Mouse (Mus musculus): ENCODE results near the gene Phf1. TPM values are rescaled to one million over a fixed set of nuclear protein-coding genes. Genes with fewer than 3 reads are reported as not detected.
"Not testable (repeated sequence)": the region's sequence is repeated elsewhere in the genome, so short reads cannot be mapped to it uniquely, and the experiment has no call there.

Gene Phf1
- total RNA-seq, 2 experiments from 2014 or later: 4.1 TPM

- intact Hi-C loops (cut with DNase I; ENCODE audit: low total_unique reads): no loop called here
- no peak for DNase-seq
Measured at GRCm38 (mm10) chr17:26971247-26971905, 38.5 kb downstream of the Phf1 start.

- DNase-seq: no peak
- intact Hi-C loops (cut with DNase I; ENCODE audit: low total_unique reads): no loop called here
Measured at GRCm38 (mm10) chr17:26972107-26972506, 39.3 kb downstream of the Phf1 start.

- intact Hi-C loops (cut with DNase I; ENCODE audit: low total_unique reads): no loop called here
- peak; percentile 97 for DNase-seq
Measured at GRCm38 (mm10) chr17:26972703-26973574, 40.1 kb downstream of the Phf1 start, which contains the start of gene Zbtb9. Zbtb9 (plus strand) TSS chr17:26973167.

DNA sequence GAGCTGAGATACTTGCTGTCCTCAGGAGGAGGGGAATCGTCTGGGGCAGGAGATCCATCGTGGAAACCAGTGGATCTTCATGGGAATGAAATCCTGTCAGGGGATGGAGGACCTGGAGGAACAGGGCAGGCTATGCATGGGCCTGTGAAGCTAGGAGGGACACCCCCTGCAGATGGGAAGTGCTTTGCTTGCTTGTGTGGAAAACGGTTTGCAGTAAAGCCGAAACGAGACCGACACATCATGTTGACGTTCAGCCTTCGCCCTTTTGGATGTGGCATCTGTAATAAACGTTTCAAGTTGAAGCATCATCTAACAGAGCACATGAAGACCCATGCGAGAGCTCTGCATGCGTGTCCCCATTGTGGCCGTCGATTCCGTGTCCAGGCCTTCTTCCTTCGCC lies 41.7 kb downstream of the Phf1 start:
- intact Hi-C loops (cut with DNase I; ENCODE audit: low total_unique reads): no loop called here
- no peak for DNase-seq

DNA sequence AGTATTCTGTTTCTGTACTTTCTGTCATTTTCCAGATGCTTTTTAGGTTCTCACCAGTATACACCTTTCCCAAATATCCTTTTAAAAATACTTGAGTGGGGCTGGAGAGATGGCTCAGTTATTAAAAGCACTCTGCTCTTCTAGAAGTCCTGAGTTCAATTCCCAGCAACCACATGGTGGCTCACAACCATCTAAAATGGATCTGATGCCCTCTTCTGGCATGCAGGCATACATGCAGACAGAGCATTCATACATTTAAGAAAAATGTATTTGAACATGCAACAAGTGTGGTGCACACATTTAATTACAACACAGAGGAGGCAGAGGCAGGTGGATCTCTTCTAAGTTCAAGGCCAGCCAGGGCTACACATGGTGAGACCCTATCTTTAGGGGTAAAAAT lies 42.6 kb downstream of the Phf1 start:
- DNase-seq: no peak
- intact Hi-C loops (cut with DNase I; ENCODE audit: low total_unique reads): no loop called here

- not testable (repeated sequence) for DNase-seq
Measured at GRCm38 (mm10) chr17:26977354-26977753, 44.5 kb downstream of the Phf1 start.

GRCm38 (mm10) chr17:26979426-26979825 lies 46.6 kb downstream of the Phf1 start:
- DNase-seq: no peak
- intact Hi-C loops (cut with DNase I; ENCODE audit: low total_unique reads): no loop called here

More at GRCm38 (mm10) chr17:26977354-26977753, 44.5 kb downstream of the Phf1 start:
- intact Hi-C loops (cut with DNase I; ENCODE audit: low total_unique reads): not testable (repeated sequence)

GRCm38 (mm10) chr17:26981050-26981449 lies 48.2 kb downstream of the Phf1 start:
- DNase-seq: no peak
- intact Hi-C loops (cut with DNase I; ENCODE audit: low total_unique reads): no loop called here

GRCm38 (mm10) chr17:26983382-26983781 lies 50.5 kb downstream of the Phf1 start:
- intact Hi-C loops (cut with DNase I; ENCODE audit: low total_unique reads): no loop called here
- DNase-seq: no peak

DNA sequence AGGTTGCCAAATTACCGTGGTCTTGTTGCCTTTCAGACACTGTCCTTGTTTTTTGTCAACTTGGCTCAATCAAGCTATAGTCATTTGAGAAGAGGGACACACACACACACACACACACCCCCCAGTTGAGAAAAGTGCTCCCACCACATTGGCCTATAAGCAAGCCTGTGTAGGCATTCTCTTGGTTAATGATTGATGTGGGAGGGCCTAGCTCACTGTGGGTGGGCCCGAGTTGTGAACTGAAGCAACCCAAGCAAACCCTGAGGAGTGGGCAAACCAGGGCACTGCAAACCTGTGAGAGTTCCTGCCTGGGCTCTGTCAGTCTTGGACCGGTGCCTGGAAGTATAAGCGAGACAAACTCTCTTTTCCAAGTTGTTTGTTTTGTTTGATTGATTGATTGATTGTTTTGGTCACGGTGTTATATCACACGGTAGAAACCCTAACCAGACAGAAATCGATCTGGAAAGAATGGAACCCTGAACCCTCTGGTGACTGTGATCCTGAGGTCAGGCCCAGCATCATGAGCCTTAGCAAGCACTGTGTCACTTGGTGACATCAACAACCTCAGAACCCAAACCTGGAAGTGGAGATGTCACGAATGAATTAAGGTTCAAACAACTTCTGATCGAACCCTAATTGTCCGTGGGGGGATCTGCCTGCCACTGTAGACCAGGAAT lies 52.8 kb downstream of the Phf1 start:
- intact Hi-C loops (cut with DNase I; ENCODE audit: low total_unique reads): no loop called here

More for the DNA sequence above, 52.8 kb downstream of the Phf1 start:
- no peak for DNase-seq

Small RNA genes within 50 kb of the gene (microRNA-seq; reads per million reads assigned to microRNA genes)
- 0 reads per million in 2 experiments for gene Gm27775
- gene Mir3083: 0 reads per million in 2 experiments
- 0 to 1.3 reads per million in 2 experiments for gene Mir6968

Other genes with a start within 250 kb of the Phf1 start
- gene Crebrf, start 217.4 kb upstream of the Phf1 start, total RNA-seq (2021): 10 to 100 TPM; 14.1 to 20.1 TPM
- gene Bnip1, start 152.0 kb upstream of the Phf1 start, total RNA-seq (2021): 10 to 100 TPM; 18.7 to 22.5 TPM
- not detected for gene Nkx2-5, start 88.0 kb upstream of the Phf1 start, total RNA-seq (2021)
- gene Kifc5b, start 16.0 kb upstream of the Phf1 start, total RNA-seq (2021): 1 to 10 TPM in 1 of 2 experiments, under 1 TPM in 1; 1.00 to 1.0 TPM
- 100 to 1,000 TPM in 1 of 2 experiments, 10 to 100 TPM in 1; 87.0 to 102 TPM for gene Cuta, start 6.5 kb downstream of the Phf1 start, total RNA-seq (2021)
- gene Syngap1, start 8.2 kb downstream of the Phf1 start, total RNA-seq (2021): 1 to 10 TPM; 5.8 to 6.1 TPM
- gene Zbtb9, start 40.1 kb downstream of the Phf1 start, total RNA-seq (2021): 1 to 10 TPM; 1.6 to 2.6 TPM
- gene Bak1, start 96.0 kb downstream of the Phf1 start, total RNA-seq (2021): 10 to 100 TPM; 24.7 to 27.9 TPM
- gene Itpr3, start 124.3 kb downstream of the Phf1 start, total RNA-seq (2021): 1 to 10 TPM; 4.2 to 5.7 TPM
- 100 to 1,000 TPM; 342 TPM for gene Uqcc2, start 200.9 kb downstream of the Phf1 start, total RNA-seq (2021)
- 100 to 1,000 TPM in 1 of 2 experiments, 10 to 100 TPM in 1; 91.4 to 128 TPM for gene Ip6k3, start 234.7 kb downstream of the Phf1 start, total RNA-seq (2021)